Mouse (Mus musculus) urinary bladder, postnatal 14 days (tissue): ENCODE results near the gene Scube3.

Experiments
- DNase-seq: peaks from one replicate; pipeline ENCODE4 v3.0.0; 2021; ENCODE audit warnings: low spot score

Scube3 gene

GRCm38 (mm10) chr17:28141771-28142699, at the start of gene Scube3:
Gene Scube3, plus strand, starts transcription at chr17:28142141.
- no peak for DNase-seq

DNA sequence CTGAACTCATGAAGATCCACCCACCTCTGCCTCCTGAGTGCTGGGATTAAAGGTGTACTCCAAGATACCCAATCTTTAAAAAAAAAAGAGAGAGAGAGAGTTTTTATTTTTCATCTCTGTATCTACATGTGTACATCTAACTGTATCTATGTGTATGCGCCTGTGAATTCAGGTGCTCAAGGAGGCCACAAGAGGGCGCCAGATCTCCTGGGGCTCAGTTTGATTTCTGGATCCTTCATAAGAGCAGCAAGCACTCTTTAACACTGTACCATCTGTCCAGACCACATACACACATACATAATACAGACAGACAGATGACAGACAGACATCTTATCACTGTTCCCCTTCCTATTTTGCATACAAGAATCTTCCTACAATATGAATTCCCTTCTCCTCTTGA, 49.6 kb upstream of the Scube3 start:
- DNase-seq, result no peak

DNA sequence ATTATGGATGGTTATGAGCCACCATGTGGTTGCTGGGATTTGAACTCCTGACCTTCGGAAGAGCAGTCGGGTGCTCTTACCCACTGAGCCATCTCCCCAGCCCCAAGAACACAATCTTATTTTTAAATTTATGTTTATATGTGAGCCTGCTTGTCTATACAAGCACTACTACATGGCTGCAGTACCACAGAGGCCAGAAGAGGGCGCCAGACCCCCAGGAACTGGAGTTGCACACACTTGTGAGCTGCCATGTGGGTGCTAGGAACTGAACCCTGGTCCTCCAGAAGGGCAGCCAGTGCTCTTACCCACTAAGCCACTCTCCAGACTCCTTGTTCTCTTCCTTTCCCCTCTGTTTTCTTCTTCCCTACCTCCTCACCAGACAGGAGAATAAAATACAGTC, 48.1 kb upstream of the Scube3 start:
- DNase-seq, result no peak

- DNase-seq, result no peak
Measured at GRCm38 (mm10) chr17:28096418-28096817, 45.5 kb upstream of the Scube3 start.

- DNase-seq, result no peak
Measured at GRCm38 (mm10) chr17:28097308-28097707, 44.6 kb upstream of the Scube3 start.

DNA sequence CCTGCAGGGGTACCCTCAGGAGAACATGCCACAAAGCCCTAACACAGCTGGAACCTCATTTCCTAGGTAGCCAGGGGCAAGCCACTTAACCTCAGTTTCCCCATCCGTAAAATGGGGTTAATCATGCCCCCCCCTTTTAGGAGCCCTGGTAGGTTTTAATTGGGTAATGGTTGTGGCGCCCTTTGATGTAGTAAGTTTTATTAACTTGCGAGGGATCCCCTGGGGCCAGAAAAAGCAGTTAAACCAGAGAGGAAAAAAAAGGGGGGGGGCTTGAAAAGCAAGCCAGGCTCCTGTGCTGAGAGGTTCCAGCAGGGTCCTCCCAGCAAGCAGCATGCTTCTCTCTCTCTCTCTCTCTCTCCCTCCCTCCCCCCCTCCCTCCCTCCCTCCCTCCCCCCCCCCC, 42.9 kb upstream of the Scube3 start:
- no peak for DNase-seq

- no peak for DNase-seq
Measured at GRCm38 (mm10) chr17:28100669-28101068, 41.3 kb upstream of the Scube3 start.

- no peak for DNase-seq
Measured at GRCm38 (mm10) chr17:28101284-28101887, 40.6 kb upstream of the Scube3 start.

DNA sequence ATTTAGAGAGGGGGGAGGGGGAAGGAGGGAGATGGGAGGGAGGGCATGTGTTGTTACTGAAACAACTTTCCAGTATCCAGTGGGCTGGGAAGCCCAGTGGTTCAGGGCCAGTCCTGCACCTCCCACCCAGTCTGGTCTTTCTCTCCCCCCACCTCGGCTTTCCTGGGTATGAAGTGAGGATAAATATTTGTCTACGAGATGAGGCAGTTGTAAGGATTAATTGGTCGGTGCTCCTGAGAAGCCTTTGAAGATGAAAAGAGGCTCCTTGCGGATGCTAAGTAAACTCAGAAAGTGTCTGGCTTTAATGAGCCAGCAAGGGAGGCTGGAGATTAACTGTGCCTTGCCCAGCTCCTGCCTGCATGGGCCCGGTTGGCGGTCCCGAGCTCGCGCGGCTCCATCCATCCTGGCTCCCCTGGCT, 40.0 kb upstream of the Scube3 start:
- DNase-seq, result no peak

DNA sequence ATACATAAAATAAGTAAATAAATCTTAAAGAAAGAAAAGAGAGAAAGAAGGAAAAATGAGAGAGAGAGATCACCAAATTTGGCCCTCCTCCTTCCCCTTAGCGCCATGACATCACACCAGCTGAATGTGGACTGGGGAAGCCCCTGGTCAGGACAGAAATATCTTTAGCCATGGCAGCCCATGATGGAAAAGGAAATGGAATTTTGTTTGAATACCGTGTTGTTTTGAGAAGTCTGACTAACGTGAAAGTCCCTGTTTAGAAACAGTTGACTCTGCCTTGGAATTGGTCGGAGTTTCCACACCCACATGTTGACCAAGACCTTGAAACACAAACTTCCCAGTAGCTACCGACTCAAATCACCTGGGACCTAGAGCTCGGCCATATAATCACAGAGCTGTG, 37.5 kb upstream of the Scube3 start:
- DNase-seq, result no peak

DNA sequence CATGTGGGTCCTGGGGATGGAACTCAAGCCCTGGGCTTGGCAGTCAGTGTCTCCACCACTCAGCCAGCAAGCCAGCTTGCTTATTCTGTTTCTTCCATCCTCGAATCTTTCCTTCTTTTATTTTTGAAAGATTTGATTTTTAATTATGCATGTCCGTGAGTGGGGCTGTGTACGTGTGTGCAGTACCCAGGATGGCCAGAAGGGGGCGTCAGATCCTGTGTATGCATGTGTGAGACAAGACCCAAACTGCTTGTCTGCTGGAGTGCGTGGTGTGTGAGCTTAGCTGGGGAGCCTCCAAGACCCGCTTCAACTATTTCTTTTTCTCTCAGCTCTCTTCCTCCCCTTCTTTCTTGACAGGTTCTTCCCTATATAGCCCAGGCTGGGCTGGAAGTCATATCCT, 35.6 kb upstream of the Scube3 start:
- DNase-seq, result no peak

GRCm38 (mm10) chr17:28107275-28107674, 34.7 kb upstream of the Scube3 start:
- no peak for DNase-seq

DNA sequence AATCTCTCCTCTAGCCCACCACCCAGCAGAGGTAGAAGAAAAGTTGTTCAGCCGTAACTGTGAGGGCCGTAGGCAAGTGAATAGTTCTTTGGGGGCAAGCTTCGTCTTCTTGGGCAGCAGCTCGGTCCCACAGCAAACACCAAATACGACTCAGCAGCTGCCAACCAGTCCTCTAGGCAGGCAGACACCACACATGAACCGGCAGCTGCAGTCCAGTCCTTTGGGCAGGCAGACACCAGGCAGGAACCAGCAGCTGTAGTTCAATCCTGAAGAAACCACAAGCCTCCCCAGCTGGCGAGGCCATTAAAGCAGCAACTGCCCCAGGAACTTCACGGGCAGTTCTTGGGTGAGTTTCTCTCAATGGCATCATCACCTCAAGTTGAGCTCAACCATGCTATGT, 29.7 kb upstream of the Scube3 start:
- no peak for DNase-seq

DNA sequence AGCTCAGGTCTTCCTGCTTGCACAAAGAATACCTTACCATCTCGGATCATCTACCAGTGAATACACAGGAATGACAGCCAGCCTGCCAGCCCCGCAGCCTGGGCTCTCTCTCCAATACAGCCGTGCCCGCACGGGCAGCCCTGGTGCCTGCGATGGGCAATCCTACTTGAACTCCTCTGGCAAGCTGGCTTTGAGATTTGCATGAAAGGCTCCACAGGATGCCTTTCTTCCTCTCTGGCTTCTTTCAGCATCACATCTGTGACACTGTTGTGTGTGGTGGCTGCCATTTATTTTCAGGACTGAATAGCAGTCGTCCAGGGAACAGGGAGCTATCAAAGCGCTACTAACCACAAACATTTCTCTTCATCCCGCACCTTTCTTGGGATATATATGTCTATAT, 25.6 kb upstream of the Scube3 start:
- DNase-seq, result no peak

DNA sequence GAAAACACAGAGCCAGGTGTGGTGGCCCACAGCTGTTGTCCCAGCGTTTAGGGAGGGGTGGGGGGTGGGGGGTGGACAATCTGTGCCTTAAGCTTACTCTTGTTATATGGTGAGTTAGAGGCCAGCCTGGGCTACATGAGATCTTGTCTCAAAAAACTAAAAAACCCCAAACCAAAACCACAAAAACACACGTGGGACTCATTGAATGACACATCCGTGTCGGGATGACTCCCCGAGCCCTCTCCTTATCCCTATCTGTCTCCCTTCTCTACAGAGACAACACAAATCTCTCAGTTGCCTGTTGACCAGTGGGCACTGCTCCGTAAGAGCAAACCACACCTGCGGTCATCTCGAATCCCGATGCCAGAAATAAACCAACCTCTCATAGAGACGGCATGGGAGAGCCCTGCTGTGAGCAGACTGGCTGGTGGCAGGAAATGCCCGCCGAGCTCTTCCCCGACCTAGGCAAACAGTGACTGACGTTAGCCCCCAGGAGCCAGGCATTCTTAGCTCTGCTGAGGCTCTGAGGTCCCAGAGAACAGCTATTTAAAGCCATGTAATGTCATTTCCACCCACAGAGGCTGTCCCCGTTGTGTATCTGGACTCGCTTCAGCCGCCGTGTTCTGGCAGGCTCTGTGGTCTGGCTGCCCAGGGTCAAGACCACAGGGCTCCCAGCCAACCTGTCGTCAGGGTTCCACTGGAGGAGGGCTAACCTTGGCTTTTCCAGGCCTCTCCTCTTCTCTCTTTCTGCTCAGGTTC, 24.3 kb upstream of the Scube3 start:
- DNase-seq, result no peak

DNA sequence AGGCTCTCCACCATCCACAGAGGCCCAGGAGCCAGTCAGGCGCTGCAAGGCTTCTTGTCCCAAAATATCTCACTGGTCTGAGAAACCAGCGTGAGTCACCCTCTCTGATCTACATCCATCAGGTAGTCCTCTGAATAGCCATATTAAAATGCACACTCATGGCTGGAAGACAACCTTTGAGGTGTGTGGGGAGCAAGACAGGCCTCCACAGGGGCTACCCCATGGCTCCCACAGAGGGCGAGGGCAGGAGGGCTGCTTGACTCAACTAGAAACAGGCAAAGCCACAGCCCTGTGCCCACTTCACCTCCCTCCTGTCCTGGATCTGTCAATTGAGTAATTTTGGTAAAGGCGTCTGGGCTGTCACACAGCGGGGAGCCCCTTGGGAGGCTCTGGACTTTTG, 21.5 kb upstream of the Scube3 start:
- DNase-seq, result no peak

DNA sequence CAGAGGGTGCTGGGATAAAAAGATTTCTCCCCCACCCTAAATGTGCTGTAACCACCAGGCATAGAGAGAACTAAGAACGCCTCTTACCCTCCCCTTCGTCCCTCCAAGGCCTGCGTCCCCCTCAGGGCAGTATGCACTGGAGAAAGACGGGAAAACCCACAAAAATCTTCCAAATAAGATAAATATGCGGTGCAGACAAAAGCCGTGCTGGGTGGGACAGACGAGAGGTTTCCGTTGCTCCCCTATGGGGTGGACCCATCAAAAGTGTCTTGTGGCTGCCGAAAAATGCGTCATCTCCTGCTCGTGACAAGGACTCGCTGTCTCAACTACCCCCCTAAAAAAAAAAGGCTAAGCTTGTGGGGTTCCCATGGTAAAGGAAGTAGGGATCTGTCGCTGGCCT, 19.0 kb upstream of the Scube3 start:
- DNase-seq, result no peak

DNA sequence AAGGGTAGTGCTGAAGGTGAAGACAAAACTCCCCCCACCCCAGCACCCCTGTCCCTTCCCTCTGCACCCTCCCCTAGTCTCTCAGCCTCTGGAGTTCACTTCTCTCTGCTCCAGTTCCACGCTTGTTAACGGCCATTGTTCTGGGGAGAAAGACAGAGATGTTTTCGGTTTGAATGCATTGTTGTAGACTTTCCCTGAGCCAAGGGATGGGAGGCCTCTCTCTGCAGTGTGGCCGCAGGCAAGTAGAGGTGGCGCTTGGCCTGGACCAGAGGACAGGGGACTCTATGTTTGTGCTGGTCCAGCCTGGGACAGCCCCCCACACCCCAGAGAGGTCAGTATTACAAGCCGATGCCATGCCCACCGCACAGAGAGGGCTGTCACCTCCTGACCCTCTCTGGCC, 18.3 kb upstream of the Scube3 start:
- no peak for DNase-seq

DNA sequence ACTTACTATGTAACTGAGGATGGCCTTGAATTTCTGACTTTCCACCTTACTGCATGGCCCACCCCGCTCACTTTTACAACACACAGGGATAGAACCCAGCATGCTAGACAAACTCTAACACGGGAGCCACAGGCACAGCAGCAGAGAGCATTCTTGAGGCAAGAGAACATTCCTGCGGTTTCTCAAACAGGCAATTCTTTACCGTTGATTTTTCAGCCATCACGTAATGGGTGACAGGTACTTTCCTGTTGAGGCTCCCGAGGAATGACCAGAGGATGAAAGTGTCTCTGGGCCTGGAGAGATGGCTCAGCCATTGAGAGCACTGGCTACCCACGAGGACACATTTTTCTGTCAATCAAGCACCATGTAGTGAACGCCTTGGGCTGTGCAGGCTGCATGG, 17.6 kb upstream of the Scube3 start:
- no peak for DNase-seq

DNA sequence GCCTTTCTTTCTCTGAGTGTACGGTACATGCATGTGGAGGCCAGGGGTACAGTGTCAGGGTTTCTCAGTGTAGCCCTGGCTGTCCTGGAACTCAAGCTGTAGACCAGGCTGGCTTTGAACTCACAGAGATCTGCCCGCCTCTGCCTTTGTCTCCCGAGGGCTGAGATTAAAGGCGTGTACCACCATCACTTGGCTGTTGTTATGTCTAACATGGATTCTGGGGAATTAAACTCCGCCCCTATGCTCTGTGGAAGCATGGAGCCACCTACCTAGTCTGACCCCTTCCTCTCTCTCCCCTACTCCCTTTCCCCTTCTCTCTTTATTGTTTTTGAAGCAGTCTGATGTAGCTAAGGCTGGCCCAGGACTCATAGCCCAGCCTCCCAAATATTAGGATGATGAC, 12.1 kb upstream of the Scube3 start:
- DNase-seq, result no peak

- no peak for DNase-seq
Measured at GRCm38 (mm10) chr17:28130391-28131125, 11.4 kb upstream of the Scube3 start.

DNA sequence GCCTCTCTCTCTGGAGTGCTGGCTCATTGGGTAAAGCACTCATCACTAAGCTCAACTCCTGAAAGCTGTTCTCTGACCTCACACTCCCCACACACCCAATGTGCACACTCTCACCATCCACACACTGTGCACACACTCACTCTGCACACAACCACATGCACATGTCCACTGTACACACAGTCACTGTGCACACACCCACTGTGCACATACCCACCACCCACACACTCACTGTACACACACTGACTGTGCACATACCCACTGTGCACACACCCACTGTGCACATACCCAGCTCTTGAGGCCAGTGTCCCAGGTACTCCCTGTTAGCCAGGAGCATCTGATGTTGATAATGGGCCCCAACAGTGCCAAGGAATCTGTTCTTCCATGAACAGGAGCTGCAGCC, 10.8 kb upstream of the Scube3 start:
- DNase-seq, result no peak
